Mouse (Mus musculus) layer of hippocampus, postnatal 14 days (tissue): ENCODE results near the gene Sult2b1. TPM values are rescaled to one million over a fixed set of nuclear protein-coding genes. Genes with fewer than 3 reads are reported as not detected.

Source experiments
- total RNA-seq, 2 experiments: library from RNA; stranded (reverse); gene quantifications; 2 replicates each; pipeline ENCODE4 v1.2.3; 2021

Gene Sult2b1
- total RNA-seq, 2 experiments from 2014 or later = 8.7 to 12.0 TPM

Other genes starting within 250 kb of the Sult2b1 start
- gene Hsd17b14, start 229.8 kb downstream of the Sult2b1 start, total RNA-seq = not detected
- gene Bcat2, start 214.5 kb downstream of the Sult2b1 start, total RNA-seq = 10 to 100 TPM; 21.4 to 27.2 TPM
- not detected for gene Fgf21, start 169.2 kb downstream of the Sult2b1 start, total RNA-seq
- not detected for gene Fut1, start 167.4 kb downstream of the Sult2b1 start, total RNA-seq
- gene Izumo1, start 162.9 kb downstream of the Sult2b1 start, total RNA-seq = under 1 TPM in 1 of 2 experiments, not detected in 1; 0.23 TPM
- 10 to 100 TPM in 1 of 2 experiments, 1 to 10 TPM in 1; 9.3 to 10.3 TPM for gene Rasip1, start 157.2 kb downstream of the Sult2b1 start, total RNA-seq
- gene Mamstr, start 144.7 kb downstream of the Sult2b1 start, total RNA-seq = 1 to 10 TPM; 1.7 to 1.8 TPM
- under 1 TPM; 0.30 to 0.67 TPM for gene Fut2, start 118.3 kb downstream of the Sult2b1 start, total RNA-seq
- gene Ntn5, start 100.6 kb downstream of the Sult2b1 start, total RNA-seq = under 1 TPM; 0.67 to 0.94 TPM
- gene Sec1, start 90.3 kb downstream of the Sult2b1 start, total RNA-seq = under 1 TPM; 0.24 to 0.41 TPM
- gene Car11, start 84.8 kb downstream of the Sult2b1 start, total RNA-seq = 100 to 1,000 TPM; 110 to 123 TPM
- 10 to 100 TPM; 49.7 to 59.1 TPM for gene Dbp, start 79.6 kb downstream of the Sult2b1 start, total RNA-seq
- 100 to 1,000 TPM; 423 to 452 TPM for gene Rpl18, start 69.2 kb downstream of the Sult2b1 start, total RNA-seq
- 10 to 100 TPM; 30.5 to 31.4 TPM for gene Sphk2, start 66.7 kb downstream of the Sult2b1 start, total RNA-seq
- under 1 TPM; 0.48 to 0.60 TPM for gene Fam83e, start 63.5 kb downstream of the Sult2b1 start, total RNA-seq
- not detected for gene Spaca4, start 58.9 kb downstream of the Sult2b1 start, total RNA-seq
- 100 to 1,000 TPM; 290 to 306 TPM for gene Lmtk3, start 931 bp downstream of the Sult2b1 start, total RNA-seq
- 100 to 1,000 TPM; 174 to 179 TPM for gene Cyth2, start 29.9 kb upstream of the Sult2b1 start, total RNA-seq
- 1 to 10 TPM; 1.6 to 2.1 TPM for gene Kcnj14, start 40.1 kb upstream of the Sult2b1 start, total RNA-seq
- 10 to 100 TPM; 21.2 to 21.9 TPM for gene Grwd1, start 46.3 kb upstream of the Sult2b1 start, total RNA-seq
- 10 to 100 TPM; 87.5 to 91.6 TPM for gene Kdelr1, start 88.1 kb upstream of the Sult2b1 start, total RNA-seq
- gene Grin2d, start 93.7 kb upstream of the Sult2b1 start, total RNA-seq = 10 to 100 TPM; 19.7 to 20.4 TPM
- gene Syngr4, start 112.0 kb upstream of the Sult2b1 start, total RNA-seq = not detected
- gene Tmem143, start 112.3 kb upstream of the Sult2b1 start, total RNA-seq = 10 to 100 TPM; 20.8 to 25.6 TPM
- 1 to 10 TPM; 1.8 to 2.6 TPM for gene Emp3, start 136.7 kb upstream of the Sult2b1 start, total RNA-seq
- gene Ccdc114, start 139.4 kb upstream of the Sult2b1 start, total RNA-seq = 1 to 10 TPM; 2.1 to 6.2 TPM
- gene Abcc6, start 245.6 kb upstream of the Sult2b1 start, total RNA-seq = 1 to 10 TPM; 4.3 to 5.9 TPM
- gene Nomo1, start 249.0 kb upstream of the Sult2b1 start, total RNA-seq = 100 to 1,000 TPM; 113 to 118 TPM